Mouse (Mus musculus): ENCODE data around the gene Abcg8. TPM values are rescaled to one million over a fixed set of nuclear protein-coding genes. Genes with fewer than 3 reads are reported as not detected.

Gene Abcg8
- 1 to 10 TPM in 1 of 2 experiments, under 1 TPM in 1; 0.25 to 4.5 TPM for total RNA-seq (2021)
- long read RNA-seq, experiment 1, partial matches to known transcripts: 1 of 1 reads
- long read RNA-seq, experiment 1, other reads (novel, unspliced or antisense): 0 of 1 reads
- long read RNA-seq, experiment 2: 0 reads

DNA sequence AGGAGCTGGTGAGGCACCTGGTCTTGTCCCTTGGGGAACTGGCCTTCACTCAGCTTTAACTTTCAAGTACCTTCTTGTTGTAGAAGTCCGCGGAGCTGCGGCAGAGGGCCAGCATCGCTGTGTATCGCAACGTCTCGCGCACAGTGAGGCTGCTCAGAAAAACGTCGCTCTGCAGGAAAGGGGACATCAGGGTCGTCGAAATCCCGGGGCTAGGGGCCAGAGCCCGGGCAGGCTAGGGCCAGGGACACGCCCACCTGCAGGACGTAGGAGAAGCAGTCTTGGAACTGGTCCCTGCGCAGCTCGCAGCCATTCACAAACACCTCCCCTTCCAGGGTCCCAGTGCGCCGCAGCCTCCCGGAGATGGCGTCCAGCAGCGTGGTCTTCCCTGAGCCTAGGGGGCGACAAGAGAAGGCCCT is at the start of gene Abcg8:
TSS of gene Abcg8 (plus strand) at position 352 of the 416 bp plus-strand sequence.
- no peak for DNase-seq (ENCODE audit: low spot score in 2 of 2)

DNA sequence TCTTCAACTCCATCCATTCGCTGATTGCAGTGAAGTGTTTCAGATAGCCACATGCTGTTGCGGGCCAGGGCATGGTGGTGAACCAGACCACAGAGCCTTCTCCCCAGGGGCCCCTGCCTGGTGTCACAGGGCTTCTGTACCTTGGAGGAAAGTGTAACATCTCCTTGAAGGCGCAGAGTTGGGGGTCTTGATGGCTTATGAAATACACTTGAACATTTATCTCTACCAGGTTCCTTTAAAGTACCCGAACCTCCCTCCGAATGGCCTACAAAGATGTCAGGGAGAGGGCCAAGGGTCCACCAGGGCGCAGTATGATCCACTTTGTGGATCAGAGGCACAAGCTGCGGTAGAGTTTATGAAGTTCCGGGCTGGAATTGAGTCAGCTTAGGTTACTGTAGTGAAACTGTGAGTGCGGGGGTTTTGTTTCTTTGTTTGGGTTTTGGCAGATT is 49.2 kb upstream of the Abcg8 start:
- no peak for DNase-seq (ENCODE audit: low spot score in 2 of 2)

DNA sequence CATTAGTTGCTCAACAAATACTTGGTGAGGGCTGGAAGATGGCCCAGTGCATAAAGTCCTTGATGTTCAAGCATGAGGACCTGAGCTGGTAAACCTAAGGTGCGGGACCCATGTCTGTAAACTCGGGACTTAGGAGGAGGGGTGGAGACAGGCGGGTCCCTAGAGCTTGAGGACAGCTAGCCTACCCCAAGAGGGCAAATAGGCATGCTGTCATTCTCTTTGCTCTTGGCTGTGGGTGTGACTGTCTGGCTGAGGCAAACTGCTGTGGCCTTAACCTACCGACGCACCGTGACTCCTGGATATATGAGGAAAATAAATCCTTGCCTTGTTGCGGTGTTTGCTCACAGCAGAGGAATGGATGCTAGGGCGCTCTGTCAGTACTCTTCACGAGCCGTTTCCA is 48.4 kb upstream of the Abcg8 start:
- no peak for DNase-seq (ENCODE audit: low spot score in 2 of 2)

DNA sequence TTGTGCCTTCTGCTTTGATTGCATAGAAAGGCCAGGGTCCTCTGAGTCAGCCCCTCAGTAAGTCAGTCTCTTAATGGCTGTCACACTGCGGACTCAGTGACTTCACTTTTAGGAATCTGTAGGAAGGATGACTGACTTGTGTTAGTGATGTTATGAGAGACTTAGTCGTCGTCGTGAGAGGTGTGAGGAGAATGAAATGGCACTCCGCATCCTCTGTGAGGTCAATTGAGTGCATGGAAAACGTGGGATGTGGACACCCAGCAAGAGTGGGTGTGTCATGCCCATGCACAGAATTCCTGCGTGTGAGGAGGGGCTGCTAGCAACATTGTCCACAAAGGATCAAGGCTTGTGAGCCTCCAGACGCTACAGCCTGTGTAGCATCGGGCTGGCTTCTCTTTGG is 47.5 kb upstream of the Abcg8 start:
- no peak for DNase-seq (ENCODE audit: low spot score in 2 of 2)

DNA sequence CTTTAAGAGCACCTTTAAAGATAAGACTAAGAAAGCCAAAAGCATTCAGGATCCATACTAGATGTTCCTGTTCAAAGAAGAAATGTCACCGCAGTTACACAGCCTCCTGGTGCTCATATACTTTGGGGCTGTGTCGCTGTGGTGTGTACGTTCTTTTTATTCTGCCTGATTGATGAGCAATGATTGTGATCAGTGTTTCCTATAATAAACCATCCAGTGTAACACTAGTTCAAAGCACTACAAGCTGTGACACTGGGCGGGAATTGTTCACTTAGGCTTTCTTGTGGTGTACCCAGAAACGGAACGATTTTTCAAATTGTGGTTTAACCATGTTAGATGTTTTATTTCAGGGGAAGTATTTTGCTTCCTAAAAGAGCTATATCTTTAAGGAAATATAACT is 44.3 kb upstream of the Abcg8 start:
- no peak for DNase-seq (ENCODE audit: low spot score in 2 of 2)

DNA sequence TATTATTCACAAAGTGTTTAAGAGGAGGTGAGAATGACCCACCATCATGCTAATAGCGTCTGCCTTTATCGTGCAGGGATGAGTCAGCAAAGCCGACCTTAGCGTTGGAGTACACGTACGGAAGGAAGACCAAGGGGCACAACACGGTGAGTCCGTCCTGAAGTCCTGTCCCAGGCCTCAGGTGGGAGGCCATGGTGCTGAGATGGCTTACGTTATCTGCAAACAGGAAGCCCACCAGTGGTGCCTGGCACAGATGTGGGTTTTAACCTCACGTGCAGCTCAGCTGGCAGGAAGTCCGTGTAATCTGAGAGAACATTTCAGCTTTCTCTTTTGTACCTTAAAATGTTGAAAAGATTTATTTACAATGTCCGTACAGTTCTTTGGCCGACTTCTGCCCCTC is 42.7 kb upstream of the Abcg8 start:
- DNase-seq (ENCODE audit: low spot score in 2 of 2): no peak

DNA sequence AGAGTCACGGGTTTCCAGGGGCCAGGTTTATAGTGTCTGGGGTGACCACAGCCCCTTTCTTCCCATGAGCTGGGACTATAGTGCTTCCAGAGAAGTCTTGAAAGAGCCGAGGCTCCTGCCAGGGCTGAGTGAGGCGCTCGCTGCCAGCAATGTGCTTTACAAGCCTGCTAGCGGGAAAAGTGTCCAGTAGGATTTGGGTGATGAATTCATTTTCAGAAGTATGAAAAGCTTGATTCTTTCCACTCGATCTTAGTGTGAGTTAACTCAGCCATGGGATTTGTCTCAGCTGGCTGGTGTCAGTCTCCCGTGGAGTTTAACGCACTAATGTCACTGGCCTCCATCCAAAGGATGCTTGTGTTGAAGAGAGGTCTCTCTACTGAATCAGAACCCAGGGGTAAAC is 39.8 kb upstream of the Abcg8 start:
- no peak for DNase-seq (ENCODE audit: low spot score in 2 of 2)

DNA sequence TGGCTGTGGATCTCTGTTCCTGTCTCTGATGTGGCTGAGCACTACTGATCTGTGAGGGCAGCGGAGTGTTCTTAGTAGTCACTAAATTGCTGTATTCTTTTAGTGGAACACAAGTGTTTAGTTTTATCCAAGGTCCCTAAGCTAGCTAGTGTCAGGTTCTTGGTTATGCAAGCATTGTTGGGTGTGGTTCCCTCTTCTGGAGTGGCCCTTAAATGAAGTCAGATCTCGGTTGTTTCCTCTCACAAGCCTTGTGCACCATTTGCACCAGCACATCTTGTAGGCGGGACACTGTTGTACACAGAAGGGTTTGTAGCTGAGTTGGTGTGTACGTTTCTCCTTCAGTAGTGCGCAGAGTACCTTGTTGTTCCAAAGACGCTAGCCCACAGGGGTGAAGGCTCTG is 38.1 kb upstream of the Abcg8 start:
- DNase-seq (ENCODE audit: low spot score in 2 of 2): no peak

DNA sequence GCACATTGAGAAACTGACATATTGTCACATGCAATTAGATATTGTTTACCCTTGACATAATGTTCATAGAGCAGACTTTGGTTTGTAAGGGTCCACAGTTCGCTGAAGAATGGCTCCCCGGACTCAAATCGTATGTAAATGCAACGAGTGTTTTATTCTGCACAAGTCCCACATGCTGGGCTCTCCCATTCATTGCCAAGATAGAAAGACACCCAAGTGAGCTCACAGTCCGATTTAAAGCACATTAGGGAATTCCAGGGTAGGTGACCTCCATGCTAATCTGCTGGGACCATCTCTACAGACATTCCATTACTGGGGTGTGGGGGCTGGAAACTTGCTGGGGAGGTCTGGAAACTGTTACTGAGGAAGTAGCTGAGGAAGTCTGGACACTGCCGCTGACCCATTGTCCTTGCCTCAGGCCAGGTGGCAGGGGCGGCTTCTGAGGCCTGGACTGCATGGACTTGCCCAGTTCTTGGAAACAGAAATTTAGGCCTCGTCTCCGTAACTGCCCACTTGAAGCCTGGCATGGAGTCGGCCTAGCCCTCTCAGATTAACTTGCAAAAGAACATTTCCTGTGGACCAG is 36.2 kb upstream of the Abcg8 start:
- no peak for DNase-seq (ENCODE audit: low spot score in 2 of 2)

DNA sequence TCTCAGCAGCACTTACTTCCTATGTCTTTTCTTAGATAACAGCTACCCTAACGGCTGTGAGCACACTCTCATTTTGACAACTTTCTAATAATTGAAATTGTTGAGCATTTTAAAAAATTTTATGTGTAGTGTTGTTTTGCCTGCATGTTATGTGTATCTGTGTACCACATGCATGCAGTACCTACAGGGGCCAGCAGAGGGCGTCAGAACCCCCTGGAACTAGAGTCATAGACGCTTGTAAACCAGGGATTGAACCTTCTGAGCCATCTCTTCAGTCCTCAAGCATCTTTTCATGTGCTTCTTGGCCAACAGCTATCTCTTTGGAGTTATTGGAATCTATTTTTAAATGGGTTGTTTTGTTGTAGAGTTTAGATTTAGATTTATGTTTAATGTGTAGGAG is 34.2 kb upstream of the Abcg8 start:
- no peak for DNase-seq (ENCODE audit: low spot score in 2 of 2)

DNA sequence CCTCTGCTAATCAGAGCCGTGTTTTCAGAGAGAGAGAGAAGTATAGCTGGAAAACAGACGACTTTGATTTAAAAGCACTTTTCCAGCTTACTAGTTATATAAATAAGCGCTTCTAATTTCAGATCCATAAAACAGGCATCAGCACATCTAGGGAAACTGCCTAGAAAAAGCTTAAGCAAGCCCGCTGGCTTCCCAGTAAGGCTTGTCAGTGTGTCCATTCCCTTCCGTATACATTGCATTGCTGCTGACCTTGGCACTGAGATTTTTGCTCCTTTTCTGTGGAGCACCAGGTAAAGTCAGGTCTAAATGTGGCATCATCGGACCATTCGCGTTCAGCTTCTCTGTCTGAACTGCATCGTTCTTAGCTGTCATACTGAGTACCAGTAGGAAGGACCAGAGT is 33.8 kb upstream of the Abcg8 start:
- DNase-seq (ENCODE audit: low spot score in 2 of 2): no peak

DNA sequence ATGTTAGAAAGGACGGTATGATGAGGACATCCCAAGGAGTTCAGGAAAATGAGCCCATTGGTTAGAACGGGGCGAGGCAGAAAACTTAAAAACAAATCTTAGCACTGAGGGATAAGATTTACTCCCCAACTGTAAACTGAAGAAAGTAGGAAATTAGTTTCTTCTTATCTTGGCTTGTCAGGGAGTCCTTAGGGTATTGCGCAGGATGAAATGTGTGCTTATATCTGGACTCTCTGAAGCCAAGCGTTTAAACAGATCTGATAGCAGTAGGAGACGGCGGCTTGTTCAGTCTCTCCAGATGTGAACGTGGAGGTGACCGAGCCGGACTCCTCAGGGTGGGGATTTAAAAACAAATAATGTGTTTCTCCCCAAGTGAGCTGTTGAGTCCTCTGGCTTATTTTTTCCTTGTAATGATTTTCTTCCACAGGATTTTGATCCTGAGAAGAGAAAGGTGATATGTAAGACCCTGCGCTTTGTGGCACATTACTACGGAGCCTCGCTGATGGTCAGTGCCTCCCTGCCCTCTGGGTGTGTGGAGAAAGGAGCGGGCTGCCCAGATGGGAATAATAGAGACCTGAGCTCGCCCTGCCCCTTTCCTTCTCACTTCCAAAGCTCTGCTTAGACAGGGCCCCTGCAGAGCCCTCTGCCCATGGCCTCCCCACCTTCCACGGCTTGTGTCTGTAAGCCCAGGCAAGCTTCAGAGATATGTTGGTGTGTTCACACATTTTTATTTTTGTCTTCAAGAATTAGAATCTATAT is 31.6 kb upstream of the Abcg8 start:
- DNase-seq (ENCODE audit: low spot score in 2 of 2): no peak

DNA sequence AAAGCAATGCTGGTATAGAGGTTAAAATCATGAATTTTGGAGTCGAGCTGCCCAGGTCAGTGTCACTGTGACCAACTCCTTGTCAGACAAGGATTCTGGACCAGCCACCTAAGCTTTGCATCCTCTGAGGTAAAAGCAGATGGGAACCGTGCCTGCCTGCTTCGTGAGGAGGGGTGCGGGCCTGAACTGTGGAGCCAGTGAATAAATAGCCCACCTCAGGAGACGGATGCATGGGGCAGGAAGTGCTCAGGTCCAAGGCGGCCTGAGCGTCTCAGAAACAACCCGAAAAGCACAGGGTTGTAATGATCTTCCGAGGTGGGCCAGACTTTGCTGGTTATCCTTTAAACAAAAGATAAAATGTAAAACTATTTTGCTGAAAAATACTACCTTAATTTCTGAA is 31.0 kb upstream of the Abcg8 start:
- no peak for DNase-seq (ENCODE audit: low spot score in 2 of 2)

DNA sequence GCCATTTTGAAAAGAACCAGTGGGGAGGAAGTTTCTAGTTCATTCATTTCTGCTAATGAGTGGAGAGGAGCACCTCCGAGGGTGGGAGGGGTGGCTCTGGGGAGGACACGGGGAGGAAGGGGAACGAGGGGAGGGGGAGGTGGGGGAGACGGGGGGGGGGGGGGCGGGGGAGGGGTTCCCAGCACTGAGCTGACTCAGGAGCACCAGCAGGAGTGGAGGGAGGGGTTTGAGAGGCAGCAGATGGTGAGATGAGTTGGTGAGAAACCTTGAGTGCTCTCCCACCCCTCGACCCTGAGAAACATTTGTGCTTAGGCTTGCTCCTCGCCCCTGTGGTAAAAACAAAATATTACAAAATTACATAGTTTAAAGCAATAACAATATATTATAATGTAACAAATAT is 30.2 kb upstream of the Abcg8 start:
- DNase-seq (ENCODE audit: low spot score in 2 of 2): no peak

DNA sequence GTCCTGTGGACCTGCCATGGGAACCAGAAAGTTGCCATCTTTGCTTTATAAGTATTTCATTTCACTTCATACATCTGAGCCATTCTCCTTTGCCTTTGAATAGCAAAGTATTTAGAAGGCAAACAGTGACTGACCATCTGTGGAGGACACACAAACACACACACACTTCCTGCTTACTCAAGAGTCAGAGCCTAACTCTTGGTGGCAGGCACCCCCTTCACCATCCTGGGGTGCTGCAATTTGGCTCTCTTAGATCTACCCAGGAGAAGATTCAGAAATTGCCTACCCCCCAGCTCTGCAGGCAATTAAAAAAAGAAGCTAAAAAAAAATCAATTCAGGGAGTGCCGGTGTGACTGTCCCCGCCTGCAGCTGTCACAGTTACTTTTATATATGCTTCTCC is 29.6 kb upstream of the Abcg8 start:
- DNase-seq (ENCODE audit: low spot score in 2 of 2): no peak

DNA sequence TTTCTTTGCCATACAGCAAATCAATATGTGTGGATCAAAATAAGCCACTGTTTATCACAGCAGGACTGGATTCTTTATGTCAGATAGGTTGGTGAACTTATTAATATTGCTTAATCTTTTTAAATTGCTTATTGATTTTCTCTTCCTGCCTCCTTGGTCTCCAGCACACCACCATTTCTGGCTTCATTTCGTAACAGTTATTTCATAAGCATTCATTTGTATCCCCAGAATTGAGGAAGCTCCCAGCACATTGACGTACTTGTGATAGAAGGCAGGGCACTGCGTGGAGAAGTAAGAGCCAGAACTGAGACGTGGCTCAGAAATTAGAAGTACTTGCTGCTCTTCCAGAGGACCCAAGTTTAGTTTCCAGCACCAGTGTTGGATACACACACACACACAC is 28.5 kb upstream of the Abcg8 start:
- no peak for DNase-seq (ENCODE audit: low spot score in 2 of 2)

DNA sequence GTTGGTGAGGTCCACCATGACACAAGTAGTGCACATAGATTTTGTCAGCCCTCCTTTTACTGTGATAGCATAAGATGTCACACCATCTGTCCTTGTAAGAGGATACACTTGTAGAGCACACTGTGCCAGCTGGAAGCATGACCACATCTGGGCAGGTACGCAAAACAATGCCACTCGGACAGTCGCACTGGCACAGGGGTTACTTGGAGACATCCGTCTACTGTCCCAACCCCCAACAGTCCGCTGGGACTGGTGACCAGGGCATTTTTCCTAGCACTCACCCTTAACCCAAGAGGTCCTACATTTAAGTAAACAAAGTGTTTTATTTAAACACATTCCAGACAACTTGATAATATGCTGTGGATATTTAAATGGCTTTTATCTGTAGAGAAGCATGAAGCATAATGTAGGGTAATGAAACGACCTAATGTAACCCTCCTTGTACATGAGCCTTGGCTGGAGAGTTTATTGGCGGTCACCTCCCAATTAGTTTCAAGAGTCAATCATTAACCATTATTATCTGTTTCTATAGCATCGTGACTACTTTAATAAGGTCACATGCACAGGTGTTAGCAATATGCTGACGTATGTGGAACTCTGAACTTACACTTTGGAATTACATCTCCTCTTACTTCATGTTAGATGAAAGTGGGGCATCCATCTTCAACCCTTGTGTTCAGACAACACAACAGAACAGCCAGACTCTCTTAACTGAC is 25.6 kb upstream of the Abcg8 start:
- no peak for DNase-seq (ENCODE audit: low spot score in 2 of 2)

DNA sequence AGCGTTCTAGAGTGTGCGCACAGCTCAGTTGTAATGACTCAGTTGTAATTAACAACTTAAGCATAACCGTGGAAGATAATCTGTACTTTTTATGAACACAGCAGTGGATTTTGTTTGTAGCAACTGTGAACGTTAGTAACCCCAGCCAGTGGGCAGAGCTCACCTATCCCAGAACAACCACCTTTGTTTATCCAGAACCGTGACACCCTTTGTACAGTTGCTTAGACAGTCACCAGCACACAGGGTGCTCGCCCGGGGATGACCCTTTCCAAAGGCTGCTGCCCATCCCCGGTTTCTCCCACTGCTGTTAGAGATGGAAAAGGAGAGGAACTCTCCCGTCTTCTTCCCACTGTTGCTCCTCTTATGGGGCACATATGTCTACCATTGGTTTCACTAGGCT is 22.6 kb upstream of the Abcg8 start:
- DNase-seq (ENCODE audit: low spot score in 2 of 2): no peak

DNA sequence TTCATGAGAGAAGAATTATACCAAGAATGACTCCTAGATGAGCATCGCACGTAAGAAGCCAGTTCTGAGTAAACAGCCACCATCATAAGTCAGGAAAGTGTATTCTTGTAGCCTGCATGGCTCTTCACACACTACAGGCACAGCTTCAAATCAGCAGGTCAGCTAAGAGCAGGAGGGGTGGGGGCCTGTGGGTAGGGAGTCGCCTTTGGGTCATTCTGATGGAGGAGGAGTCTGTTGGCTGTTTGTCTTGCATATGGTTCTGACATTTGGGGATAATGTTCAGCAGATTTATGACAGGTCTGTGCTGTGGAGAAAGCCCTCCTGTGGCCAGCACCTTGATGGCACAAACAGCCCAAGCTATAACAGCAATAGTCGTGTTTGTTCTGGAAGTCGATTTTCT is 19.9 kb upstream of the Abcg8 start:
- DNase-seq (ENCODE audit: low spot score in 2 of 2): no peak

DNA sequence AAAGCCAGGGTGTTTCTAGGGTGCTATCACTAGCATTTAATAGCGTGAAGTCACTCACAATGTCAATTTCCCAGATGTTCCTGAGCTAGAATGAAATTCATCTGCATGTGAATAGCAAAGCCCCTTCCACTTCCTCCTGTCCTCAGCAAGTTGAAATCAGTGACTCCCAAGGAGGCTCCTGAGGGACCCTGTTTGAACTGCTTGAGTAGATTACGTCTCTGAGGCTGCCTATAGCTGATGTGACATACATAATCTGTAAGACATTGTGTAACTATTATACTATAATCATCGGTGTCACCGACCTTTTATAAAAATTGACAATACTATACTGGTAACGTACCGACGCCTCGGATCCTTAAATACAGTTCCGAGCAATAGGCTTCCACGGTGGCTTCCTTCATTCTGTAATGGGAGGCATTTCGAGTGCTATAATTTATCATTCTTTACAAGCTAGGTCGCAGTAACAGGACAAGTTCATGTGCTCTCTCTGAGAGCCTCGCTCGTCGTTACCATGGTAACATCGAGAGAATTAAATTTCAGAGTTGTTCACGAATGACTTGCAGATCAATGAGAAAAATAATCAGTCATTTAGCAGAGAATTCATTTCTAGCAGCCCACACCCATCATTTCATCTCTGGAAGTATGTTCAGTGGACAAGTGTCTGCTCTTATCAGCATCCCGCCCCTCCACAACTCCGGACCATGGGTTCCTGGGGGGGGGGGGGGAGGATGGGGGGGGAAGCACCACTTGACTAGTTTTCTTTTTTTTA is 19.3 kb upstream of the Abcg8 start:
- DNase-seq (ENCODE audit: low spot score in 2 of 2): no peak

DNA sequence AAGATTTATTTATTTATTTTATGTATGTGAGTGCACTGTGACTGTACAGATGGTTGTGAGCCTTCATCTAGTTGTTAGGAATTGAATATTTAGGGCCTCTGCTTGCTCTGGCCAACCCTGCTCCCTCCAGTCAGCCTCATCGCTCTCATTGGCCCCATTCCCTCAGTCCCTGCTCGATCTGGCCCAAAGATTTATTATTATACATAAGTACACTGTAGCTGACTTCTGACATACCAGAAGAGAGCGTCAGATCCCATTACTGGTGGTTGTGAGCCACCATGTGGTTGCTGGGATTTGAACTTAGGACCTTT is 18.7 kb upstream of the Abcg8 start:
- no peak for DNase-seq (ENCODE audit: low spot score in 2 of 2)

DNA sequence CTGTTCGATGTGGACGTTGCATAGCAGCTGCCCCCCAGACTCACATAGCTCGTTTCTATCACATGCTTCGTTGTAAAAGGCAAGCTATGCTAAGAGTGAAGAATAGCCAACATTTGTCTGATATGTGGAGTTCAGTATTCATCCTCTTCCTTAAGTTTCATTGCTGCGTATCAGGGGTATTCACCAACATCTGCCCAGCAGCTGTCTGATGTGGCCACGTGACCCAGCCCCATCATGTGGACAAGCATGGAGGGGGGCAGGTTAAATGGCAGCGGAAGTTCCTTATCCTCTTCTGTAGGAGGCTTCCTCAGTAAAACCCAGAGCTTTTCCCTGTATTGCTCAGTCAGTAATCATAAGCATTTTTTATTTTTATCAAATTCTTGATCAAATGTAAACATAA is 18.3 kb upstream of the Abcg8 start:
- no peak for DNase-seq (ENCODE audit: low spot score in 2 of 2)

All from adrenal gland, postnatal 4 days (tissue).